19 mouse cellular contexts compared by ENCODE assay signal in the genomic region with DNA sequence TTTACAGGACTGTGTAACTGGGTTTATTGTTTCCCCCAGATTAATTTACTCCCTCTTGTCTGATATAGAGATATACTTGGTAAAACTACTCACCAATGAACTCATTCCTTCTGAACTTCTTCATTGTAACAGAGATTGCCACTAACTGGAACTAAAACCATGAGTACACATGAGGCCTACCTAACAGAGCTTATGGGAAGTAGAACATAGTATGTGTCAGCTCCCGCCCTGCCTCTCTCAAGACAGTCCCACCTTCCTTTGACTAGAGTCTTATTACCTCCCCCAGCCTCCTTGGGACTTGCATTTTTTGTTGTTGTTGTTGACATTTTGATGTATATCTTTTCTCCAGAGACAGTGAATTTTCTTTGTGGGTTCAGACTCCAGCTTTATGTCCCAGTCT.
"Had no signal": no experiment of that assay in that cellular context is flagged by ENCODE, and none has a peak within 500 bp of the region (broad histone marks: within the 10 kb centered on the region; RNA-seq: fewer than 3 reads in every experiment).

No protein-coding gene starts in this region.

- H3K4me2 ChIP-seq: liver, embryonic 13.5 days; liver, embryonic 15.5 days; lung, embryonic 15.5 days; midbrain, embryonic 12.5 days; neural tube, embryonic 12.5 days; stomach, embryonic 15.5 days had no signal

- ATAC-seq: liver, postnatal 0 days; lung, postnatal 0 days; midbrain, embryonic 16.5 days had no signal

- DNase-seq: liver, embryonic 13.5 days; liver, postnatal 0 days; lung, adult 2 months; lung, postnatal 14 days; lung, postnatal 36 days; midbrain, embryonic 14.5 days; right cerebral cortex, postnatal 14 days; thymus, adult 18-20 months; thymus, postnatal 14 days; thymus, postnatal 36 days had no signal

- H3K36me3 ChIP-seq: liver, embryonic 13.5 days; liver, embryonic 15.5 days; lung, embryonic 15.5 days; midbrain, embryonic 10.5 days; midbrain, embryonic 12.5 days; neural tube, embryonic 12.5 days; stomach, embryonic 15.5 days had no signal

- H3K27me3 ChIP-seq: liver, embryonic 13.5 days; liver, embryonic 15.5 days; lung, embryonic 15.5 days; midbrain, embryonic 12.5 days; neural tube, embryonic 12.5 days; stomach, embryonic 15.5 days had no signal

- H3K4me1 ChIP-seq: liver, embryonic 13.5 days; liver, embryonic 15.5 days; lung, embryonic 15.5 days; midbrain, embryonic 10.5 days; midbrain, embryonic 12.5 days; neural tube, embryonic 12.5 days; stomach, embryonic 15.5 days had no signal

- H3K9me3 ChIP-seq: liver, embryonic 13.5 days; liver, embryonic 15.5 days; lung, embryonic 15.5 days; midbrain, embryonic 10.5 days; midbrain, embryonic 12.5 days; neural tube, embryonic 12.5 days; stomach, embryonic 15.5 days had no signal

- H3K4me3 ChIP-seq: liver, embryonic 13.5 days; liver, embryonic 15.5 days; lung, embryonic 15.5 days; midbrain, embryonic 10.5 days; midbrain, embryonic 12.5 days; neural tube, embryonic 12.5 days; stomach, embryonic 15.5 days had no signal

- H3K9ac ChIP-seq: liver, embryonic 13.5 days; liver, embryonic 15.5 days; liver, postnatal 0 days; lung, embryonic 15.5 days; midbrain, embryonic 12.5 days; neural tube, embryonic 12.5 days; stomach, embryonic 15.5 days had no signal

- H3K27ac ChIP-seq: liver, embryonic 13.5 days; liver, embryonic 15.5 days; lung, embryonic 15.5 days; macrophage; midbrain, embryonic 10.5 days; midbrain, embryonic 12.5 days; neural tube, embryonic 12.5 days; stomach, embryonic 15.5 days had no signal
